Mouse (Mus musculus): ENCODE data around the gene Dchs1. TPM values are rescaled to one million over a fixed set of nuclear protein-coding genes. Genes with fewer than 3 reads are reported as not detected.

Dchs1 gene
- total RNA-seq, 2 experiments from 2014 or later = 8.6 to 11.5 TPM

- DNase-seq (ENCODE audit: low spot score in 2 of 2) = peak; percentile 32 to 35
- intact Hi-C loops (cut with DNase I) = loop anchor here (1.0 kb wide), 1 partner anchor 90 kb away; no protein-coding TSS in a partner anchor
These were observed 61.1 kb downstream of the Dchs1 start for GRCm38 (mm10) chr7:105726144-105726979.

- DNase-seq (ENCODE audit: low spot score in 2 of 2) = no peak
- intact Hi-C loops (cut with DNase I) = no loop called here
These were observed 65.5 kb downstream of the Dchs1 start for GRCm38 (mm10) chr7:105721916-105722315.

GRCm38 (mm10) chr7:105715366-105715765, 72.1 kb downstream of the Dchs1 start:
- intact Hi-C loops (cut with DNase I) = no loop called here
- no peak for DNase-seq (ENCODE audit: low spot score in 2 of 2)

GRCm38 (mm10) chr7:105708733-105709132, 78.7 kb downstream of the Dchs1 start:
- intact Hi-C loops (cut with DNase I) = no loop called here
- no peak for DNase-seq (ENCODE audit: low spot score in 2 of 2)

- intact Hi-C loops (cut with DNase I) = no loop called here
- DNase-seq (ENCODE audit: low spot score in 2 of 2) = no peak
These were observed 83.6 kb downstream of the Dchs1 start for GRCm38 (mm10) chr7:105703816-105704215.

- intact Hi-C loops (cut with DNase I) = no loop called here
- DNase-seq (ENCODE audit: low spot score in 2 of 2) = peak; percentile 14 to 21
These were observed 84.3 kb downstream of the Dchs1 start for GRCm38 (mm10) chr7:105703184-105703583.

Other genes with a start within 250 kb of the Dchs1 start
- 100 to 1,000 TPM in 1 of 2 experiments, 10 to 100 TPM in 1; 97.4 to 114 TPM for gene Smpd1, start 233.3 kb downstream of the Dchs1 start, total RNA-seq (2021)
- gene Apbb1, start 206.0 kb downstream of the Dchs1 start, total RNA-seq (2021) = 100 to 1,000 TPM; 437 to 517 TPM
- under 1 TPM; 0.42 to 0.79 TPM for gene Hpx, start 187.5 kb downstream of the Dchs1 start, total RNA-seq (2021)
- 100 to 1,000 TPM; 145 to 165 TPM for gene Trim3, start 154.1 kb downstream of the Dchs1 start, total RNA-seq (2021)
- 10 to 100 TPM; 70.9 to 75.7 TPM for gene Timm10b, start 147.6 kb downstream of the Dchs1 start, total RNA-seq (2021)
- 100 to 1,000 TPM in 1 of 2 experiments, 10 to 100 TPM in 1; 96.6 to 106 TPM for gene Arfip2, start 147.2 kb downstream of the Dchs1 start, total RNA-seq (2021)
- 10 to 100 TPM in 1 of 2 experiments, 1 to 10 TPM in 1; 9.4 to 16.3 TPM for gene Gm45799, start 147.1 kb downstream of the Dchs1 start, total RNA-seq (2021)
- gene Dnhd1, start 136.8 kb downstream of the Dchs1 start, total RNA-seq (2021) = 1 to 10 TPM; 3.4 to 9.5 TPM
- 10 to 100 TPM; 78.8 to 81.7 TPM for gene Ilk, start 51.1 kb downstream of the Dchs1 start, total RNA-seq (2021)
- gene Rrp8, start 50.3 kb downstream of the Dchs1 start, total RNA-seq (2021) = 10 to 100 TPM; 13.0 to 14.0 TPM
- gene Taf10, start 43.3 kb downstream of the Dchs1 start, total RNA-seq (2021) = 100 to 1,000 TPM; 112 to 127 TPM
- gene Tpp1, start 35.4 kb downstream of the Dchs1 start, total RNA-seq (2021) = 10 to 100 TPM; 59.6 to 73.9 TPM
- gene Mrpl17, start 23.4 kb upstream of the Dchs1 start, total RNA-seq (2021) = 100 to 1,000 TPM in 1 of 2 experiments, 10 to 100 TPM in 1; 90.1 to 114 TPM
- gene Gm4070, start 166.3 kb upstream of the Dchs1 start, total RNA-seq (2021) = 1 to 10 TPM; 1.2 to 3.2 TPM